Mouse (Mus musculus): ENCODE data around the gene Zfp14.

Gene Zfp14

DNA sequence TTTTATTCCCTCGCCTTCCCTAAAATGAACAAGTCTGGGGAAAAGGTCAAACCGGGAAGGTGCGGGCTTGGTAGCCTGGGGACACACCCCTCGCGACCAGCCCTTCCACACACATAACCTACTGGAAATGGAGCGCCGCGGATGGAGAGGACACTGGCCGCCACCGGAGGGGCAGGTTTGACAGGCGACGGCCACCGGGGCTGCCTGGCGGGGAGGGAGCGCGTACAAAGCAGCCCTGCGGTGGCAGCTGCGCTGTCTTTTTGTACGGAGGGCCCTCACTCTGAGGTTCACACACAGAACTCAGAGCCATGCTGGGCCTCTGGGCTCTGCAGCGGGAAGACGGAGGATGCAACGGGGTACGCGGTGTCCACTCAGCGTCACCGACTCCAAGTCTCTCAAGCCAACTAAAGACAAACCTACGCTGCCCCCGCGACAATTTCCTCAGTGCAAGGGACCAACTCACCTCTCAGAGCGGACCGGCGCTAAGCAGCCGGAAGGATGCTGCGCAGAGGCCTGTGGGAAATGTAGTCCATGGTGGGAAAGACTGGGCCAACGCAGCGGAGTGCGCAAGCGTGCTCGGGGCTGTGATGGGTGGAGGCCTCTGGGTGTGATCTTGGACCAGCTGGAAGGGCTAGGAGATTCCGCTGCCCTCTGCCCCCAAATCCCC is at the start of gene Zfp14:
Gene Zfp14, minus strand, starts transcription at position 499 of the 667 bp plus-strand sequence.
- in situ Hi-C loops (cut with MseI, MboI) = no loop called here

- in situ Hi-C loops (cut with MseI, MboI) = no loop called here
Observed at GRCm38 (mm10) chr7:30099297-30099696, 48.1 kb upstream of the Zfp14 start.

DNA sequence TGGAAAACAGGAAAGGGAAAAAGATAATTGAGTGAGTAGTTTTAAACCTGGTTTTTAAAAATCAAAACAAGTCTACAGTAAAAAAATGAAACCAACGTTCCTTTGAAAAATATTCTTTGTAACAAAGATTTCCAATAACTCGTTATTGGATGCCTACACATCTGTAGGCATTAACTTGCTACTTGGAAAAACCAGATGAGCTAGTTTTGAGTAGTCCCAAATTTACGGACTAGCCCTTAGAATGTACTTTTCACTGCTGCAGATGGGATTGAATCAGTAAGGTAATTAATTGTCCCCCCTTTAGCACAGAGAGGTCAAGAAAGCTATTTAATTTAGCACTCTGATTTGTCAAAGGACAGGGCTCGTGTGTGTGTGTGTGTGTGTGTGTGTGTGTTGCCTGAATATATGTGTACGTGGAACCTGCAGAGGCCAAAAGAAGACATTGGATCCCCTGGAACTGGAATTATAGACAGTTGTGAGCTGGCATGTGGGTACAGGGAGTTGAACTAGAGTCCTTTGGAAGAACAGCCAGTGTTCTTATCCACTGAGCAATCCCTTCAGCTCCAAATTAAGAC is 44.5 kb upstream of the Zfp14 start:
- in situ Hi-C loops (cut with MseI, MboI) = no loop called here

- in situ Hi-C loops (cut with MseI, MboI) = no loop called here
Observed at GRCm38 (mm10) chr7:30094646-30095429, 43.7 kb upstream of the Zfp14 start, which contains the start of gene Zfp260. Zfp260 (plus strand) TSS chr7:30094777.

DNA sequence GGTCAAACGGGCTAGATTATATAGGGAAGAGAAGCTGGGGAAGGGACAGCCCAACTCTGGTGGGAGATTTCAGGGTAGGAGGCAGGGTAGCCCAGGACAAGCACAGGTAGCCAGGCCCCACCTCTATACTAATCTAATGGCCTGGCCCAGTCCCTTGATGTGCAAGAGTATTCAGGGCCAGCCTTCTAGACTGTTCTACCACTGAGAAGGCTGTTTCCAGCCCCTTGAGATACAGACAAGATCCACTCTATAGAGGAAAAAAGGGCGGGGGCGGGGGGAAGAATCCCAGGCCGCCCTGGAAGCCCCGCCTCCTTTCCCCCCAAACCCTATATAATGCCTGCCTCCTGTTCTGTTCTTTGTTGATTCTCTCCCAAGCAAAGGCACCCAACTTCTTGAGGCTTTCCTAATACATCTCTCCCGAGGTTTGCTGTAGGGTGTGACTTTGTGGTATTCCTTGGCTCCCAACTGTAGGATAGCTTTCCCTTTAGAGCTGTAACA is 42.8 kb upstream of the Zfp14 start:
- in situ Hi-C loops (cut with MseI, MboI) = no loop called here

DNA sequence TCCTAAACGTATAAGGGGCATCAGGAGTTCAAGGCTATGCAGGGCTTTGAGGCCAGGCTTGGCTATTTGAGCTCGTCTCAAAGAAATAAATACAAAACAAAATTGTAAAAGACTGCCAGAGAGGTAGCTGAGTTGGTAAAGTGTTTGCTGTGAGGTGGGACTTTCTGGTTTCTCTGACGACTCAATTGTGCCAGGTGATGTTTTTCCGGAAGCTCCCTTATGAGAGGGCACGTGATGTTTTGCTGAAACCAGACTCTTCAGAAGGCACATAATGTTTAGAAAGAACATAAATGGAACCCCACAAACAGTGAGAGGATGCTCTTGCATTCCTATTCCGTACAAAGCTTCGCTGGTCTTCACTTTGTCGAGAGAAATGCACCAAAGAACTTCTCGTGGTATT is 41.5 kb upstream of the Zfp14 start:
- in situ Hi-C loops (cut with MseI, MboI) = no loop called here

DNA sequence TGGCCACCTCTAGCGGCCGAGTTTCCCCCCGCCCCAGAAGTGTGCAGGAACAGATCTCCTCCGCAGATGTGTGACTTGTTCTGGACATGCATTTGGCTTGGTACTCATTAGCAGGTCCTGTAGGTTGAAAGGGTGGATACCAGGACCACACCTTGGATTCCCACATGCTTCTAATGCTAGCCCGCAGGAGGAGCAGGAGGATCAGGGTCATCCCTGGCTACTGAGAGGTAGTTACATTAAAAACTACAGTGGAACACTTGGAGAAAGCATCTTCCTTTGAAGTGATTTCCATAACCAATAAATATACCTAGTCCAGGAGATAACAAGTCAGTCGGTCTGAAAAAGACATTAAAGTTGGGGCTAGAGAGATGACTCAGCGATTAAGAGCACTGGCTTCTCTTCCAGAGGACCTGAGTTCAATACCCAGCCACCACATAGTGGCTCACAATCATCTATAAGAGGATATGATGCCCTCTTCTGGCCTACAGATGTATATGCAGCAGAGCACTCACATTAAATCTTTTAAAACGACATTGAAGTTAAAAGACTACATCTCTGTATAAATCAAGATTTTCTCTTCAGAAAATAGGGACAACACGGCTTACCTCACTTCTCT is 39.9 kb upstream of the Zfp14 start:
- in situ Hi-C loops (cut with MseI, MboI) = no loop called here

DNA sequence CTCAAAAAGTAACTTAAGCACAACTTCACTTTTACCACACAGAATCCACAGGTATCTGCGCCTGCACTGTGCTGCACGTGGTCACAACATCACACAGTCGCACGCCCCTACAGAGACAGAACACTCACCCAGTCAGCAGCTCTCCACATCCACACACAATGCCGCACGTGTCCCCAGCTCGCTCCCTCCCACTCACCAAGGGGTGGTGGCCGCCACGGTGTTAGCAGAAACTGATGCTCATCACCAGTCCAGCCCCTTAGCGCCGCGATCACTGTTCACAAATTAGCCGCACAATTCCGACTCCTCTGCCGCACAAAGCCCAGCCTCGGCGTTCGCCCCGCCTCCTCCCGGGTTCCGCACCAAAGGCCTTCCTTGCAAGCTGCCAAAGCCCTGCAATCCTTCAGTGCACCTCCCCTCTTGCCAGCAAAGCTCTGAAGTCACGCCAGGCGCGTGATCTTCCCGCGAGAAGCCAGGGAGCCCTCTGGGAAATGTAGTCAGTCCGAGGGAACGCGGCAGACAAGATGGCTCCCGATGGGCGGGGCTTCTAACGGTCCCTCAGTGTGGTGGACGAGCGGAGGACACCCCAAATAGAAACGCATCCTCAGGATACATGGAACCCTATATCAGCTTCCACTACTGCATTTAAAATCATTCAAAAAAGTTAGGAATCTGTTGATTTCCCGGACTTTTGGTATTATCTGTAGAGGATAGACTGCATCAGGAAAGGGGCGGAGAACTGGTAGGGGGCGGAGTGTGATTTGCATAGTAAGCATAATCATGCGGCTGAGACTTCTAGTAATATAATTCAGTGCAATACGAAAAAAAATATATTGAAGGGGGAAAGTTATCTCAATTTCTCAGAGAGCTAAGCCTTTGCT is 39.2 kb upstream of the Zfp14 start, which contains the start of the genes Gm26920 and Zfp566:
Gene Gm26920, minus strand, starts transcription at position 319 of the 878 bp plus-strand sequence.
Gene Zfp566, minus strand, starts transcription at position 436 of the 878 bp plus-strand sequence.
- in situ Hi-C loops (cut with MseI, MboI) = no loop called here

GRCm38 (mm10) chr7:30089405-30089804 is 38.2 kb upstream of the Zfp14 start:
- in situ Hi-C loops (cut with MseI, MboI) = no loop called here

DNA sequence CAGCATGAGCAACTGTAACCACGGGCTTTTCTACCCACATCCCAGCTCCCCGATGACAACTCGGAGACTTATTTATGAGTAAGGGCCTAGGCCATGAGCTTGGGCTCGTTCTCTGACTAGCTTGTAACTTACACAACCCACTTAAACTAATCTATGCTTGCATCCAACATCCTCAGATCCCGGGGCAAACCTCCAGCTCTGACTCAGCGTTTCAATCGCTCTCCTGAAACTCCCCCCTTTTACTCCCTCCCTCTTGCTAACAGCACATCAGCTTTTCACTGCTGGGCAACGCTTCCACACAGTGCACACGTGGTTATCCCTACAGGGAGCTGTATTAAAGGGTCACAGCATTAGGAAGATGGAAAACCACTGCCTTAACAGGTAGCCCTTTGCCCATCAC is 35.3 kb upstream of the Zfp14 start:
- in situ Hi-C loops (cut with MseI, MboI) = no loop called here

DNA sequence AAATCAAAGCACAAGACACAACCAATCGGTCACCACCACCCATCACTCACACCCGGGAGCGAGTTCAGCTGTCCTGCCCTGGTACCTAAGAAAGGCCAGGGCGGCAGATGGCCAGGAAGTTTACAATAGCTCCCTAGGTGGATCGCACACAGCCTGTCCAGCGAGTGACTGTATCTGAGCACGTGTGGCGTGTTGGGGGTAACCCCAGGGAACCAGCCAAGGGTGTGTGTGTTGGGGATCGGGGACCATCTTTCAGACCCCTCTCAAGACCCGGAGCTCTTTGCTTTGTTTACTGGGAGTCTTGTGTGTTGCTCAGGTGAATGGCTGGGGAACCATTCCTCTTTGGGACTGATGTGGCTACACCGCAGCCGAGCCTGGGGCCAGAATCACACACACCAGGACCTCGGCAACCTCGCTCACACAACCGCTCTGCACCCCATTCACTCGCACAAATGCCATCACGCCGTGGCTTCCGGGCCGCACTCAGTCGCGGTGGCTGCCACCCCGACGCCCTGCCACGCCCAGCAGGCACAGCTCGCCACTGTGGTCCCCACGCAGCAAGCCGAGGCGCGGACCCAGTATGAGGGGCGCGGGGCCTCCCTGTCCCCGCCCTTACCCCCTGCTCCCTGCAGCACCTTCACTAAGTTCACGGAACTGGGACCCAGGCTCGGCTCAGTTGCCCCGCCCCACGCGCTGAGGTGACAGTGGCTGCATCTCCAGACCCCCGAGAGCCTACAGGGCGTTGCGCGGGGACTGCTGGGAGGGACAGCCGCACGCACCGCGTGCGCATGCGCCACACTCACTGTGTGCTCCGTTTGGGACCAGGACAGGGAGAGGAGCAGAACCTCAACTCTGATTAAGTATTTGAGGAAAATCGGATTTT is 21.2 kb upstream of the Zfp14 start, which contains the start of gene Zfp82:
Gene Zfp82, minus strand, starts transcription at position 755 of the 883 bp plus-strand sequence.
- in situ Hi-C loops (cut with MseI, MboI) = no loop called here

- in situ Hi-C loops (cut with MseI, MboI) = no loop called here
Observed at GRCm38 (mm10) chr7:30064622-30065021, 13.4 kb upstream of the Zfp14 start.

GRCm38 (mm10) chr7:30062478-30062877 is 11.3 kb upstream of the Zfp14 start:
- in situ Hi-C loops (cut with MseI, MboI) = no loop called here

DNA sequence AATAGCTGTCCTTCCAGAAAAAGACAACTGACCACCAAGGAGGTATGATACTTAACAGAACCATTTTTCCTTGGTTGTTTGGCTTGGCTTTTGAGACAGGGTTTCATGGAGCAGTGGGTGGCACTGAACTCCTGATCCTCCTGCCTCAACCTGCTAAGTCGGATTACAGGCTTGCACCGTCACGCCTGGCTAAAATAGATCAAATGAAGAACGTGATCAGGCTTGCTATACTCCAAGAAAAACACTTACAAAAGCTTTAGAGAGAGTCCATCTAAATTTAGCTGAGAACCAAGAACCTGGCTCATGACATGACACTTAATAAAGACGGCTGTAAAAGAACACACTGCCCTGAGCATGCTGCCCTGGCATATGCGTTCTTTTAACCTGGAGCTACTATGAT is 9.2 kb upstream of the Zfp14 start:
- in situ Hi-C loops (cut with MseI, MboI) = no loop called here

DNA sequence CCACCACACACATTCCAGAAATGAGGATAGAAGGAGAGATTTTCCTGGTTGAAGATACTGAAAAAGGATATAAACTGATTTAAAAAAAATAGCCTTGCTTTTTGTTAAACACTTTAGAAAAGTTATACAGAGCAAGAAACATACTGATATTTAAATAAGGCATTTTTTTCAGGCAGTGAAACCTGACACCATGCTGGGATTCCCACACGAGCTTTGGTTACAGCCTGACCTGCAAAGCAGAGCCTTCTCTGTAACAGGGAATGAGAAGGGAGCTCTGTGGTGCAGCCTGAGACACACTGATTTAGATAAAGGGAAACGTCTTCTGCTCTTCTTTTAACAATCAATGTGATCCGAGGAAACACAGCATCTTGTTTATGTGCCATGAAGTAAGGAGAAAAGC is 2.4 kb upstream of the Zfp14 start:
- in situ Hi-C loops (cut with MseI, MboI) = no loop called here

- in situ Hi-C loops (cut with MseI, MboI) = no loop called here
Observed at GRCm38 (mm10) chr7:30048126-30048525, 3.1 kb downstream of the Zfp14 start.

DNA sequence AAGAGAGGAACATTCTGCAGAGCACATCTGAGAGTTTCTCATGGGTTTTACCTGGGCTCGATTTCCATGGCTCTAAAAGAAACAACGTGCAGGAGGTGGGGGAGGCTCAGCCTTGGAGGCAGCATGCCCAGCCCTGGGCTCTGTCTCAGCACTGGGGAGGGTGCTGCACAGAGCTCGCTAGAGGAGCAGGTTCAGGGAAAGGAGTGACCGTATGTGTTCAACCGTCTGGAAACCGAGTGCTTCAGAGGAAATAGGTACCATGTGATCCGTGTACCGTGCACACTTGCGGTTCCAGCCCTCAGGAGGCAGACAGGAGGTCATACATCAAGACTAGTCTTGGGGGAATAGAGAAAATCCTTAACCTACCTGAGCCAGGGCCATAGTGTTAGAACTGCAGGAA is 6.8 kb downstream of the Zfp14 start:
- in situ Hi-C loops (cut with MseI, MboI) = no loop called here

- in situ Hi-C loops (cut with MseI, MboI) = no loop called here
Observed at GRCm38 (mm10) chr7:30034331-30034730, 16.8 kb downstream of the Zfp14 start.

GRCm38 (mm10) chr7:30031379-30031778 is 19.8 kb downstream of the Zfp14 start:
- in situ Hi-C loops (cut with MseI, MboI) = no loop called here

- in situ Hi-C loops (cut with MseI, MboI) = no loop called here
Observed at GRCm38 (mm10) chr7:30030677-30031076, 20.5 kb downstream of the Zfp14 start.
